Mouse (Mus musculus) cerebellum, adult 2 months (tissue): ENCODE data around the gene Nr2f6.

Source experiments
- CTCF ChIP-seq: fragments of 200-500 bp; IDR thresholded peaks from 2 replicates; pipeline ENCODE4 v1.5.1; 2011; ENCODE audit warnings: low read depth, mild to moderate bottlenecking, control low read depth, low read length, moderate library complexity, borderline replicate concordance; ENCODE audit not compliant: insufficient read depth
- POLR2A ChIP-seq: fragments of 200-500 bp; IDR thresholded peaks from 2 replicates; pipeline ENCODE4 v1.6.1; 2011; ENCODE audit warnings: low read length, control low read depth, borderline replicate concordance; ENCODE audit not compliant: insufficient read depth

GRCm38 (mm10) chr8:71370711-71371235 lies 11.0 kb downstream of the Nr2f6 start:
- no peak for TF ChIP-seq CTCF
- TF ChIP-seq POLR2A, result no peak
